In genomic region chr16:52451101-52451785, GRCm38 (mm10) we compare ENCODE assay signal across 9 mouse cellular contexts. TPM values are rescaled to one million over a fixed set of nuclear protein-coding genes. Genes with fewer than 3 reads are reported as not detected.
DNase-seq lines count a peak whose midpoint lies in the region; ATAC-seq and TF ChIP-seq lines count a peak whose summit lies in the region.
"Had no signal": no experiment of that assay in that cellular context is flagged by ENCODE, and none has a peak within 500 bp of the region (broad histone marks: within the 10 kb centered on the region; RNA-seq: fewer than 3 reads in every experiment).

No protein-coding gene starts in this region.

- H3K27ac ChIP-seq in forebrain, embryonic 11.5 days (ENCODE audit: low read depth, low read length): 0 out of 2 replicates have a peak overlapping the region, but pooled peaks have one; percentile 6
- H3K27ac ChIP-seq in hindbrain, postnatal 0 days: peak overlapping the region; percentile 82
- peak overlapping the region; percentile 60; the same call in 1 of the 2 replicates for H3K27ac ChIP-seq in limb, embryonic 15.5 days
- H3K27ac ChIP-seq in midbrain, postnatal 0 days (ENCODE audit: low read depth, low read length): peak overlapping the region; percentile 77

- ATAC-seq in forebrain, embryonic 11.5 days (replicated peaks; ENCODE audit: low FRiP score): no peak
- ATAC-seq in hindbrain, postnatal 0 days: no peak
- no peak for ATAC-seq in limb, embryonic 15.5 days (ENCODE audit: insufficient number of reproducible peaks, low FRiP score, low TSS enrichment, low read depth)
- no peak for ATAC-seq in midbrain, postnatal 0 days (ENCODE audit: low FRiP score)
- ATAC-seq: Patski had no signal

- H3K4me2 ChIP-seq in forebrain, embryonic 11.5 days (ENCODE audit: low read depth, low read length, severe bottlenecking): peak overlapping the region; percentile 48
- H3K4me2 ChIP-seq in hindbrain, postnatal 0 days (ENCODE audit: low read depth, low read length): peak overlapping the region; percentile 94
- peak overlapping the region; percentile 82 for H3K4me2 ChIP-seq in limb, embryonic 15.5 days
- H3K4me2 ChIP-seq in midbrain, postnatal 0 days (ENCODE audit: low read depth, low read length, poor library complexity, severe bottlenecking): peak overlapping the region; percentile 72

- DNase-seq in heart, adult 11 months: peak; percentile 89
- no peak for DNase-seq in heart, adult 8-10 months (ENCODE audit: low spot score)
- DNase-seq in ZHBTc4 (ENCODE audit: low read depth, low spot score): peak; percentile 17
- peak; percentile 71 for DNase-seq in forebrain, embryonic 11.5 days (ENCODE audit: low spot score)
- DNase-seq in hindbrain, postnatal 0 days (ENCODE audit: low spot score): peak; percentile 63
- peak; percentile 64 for DNase-seq in midbrain, postnatal 0 days (ENCODE audit: low spot score)
- no peak for DNase-seq in urinary bladder, adult 2 months (ENCODE audit: low spot score)

- H3K9ac ChIP-seq in forebrain, embryonic 11.5 days (ENCODE audit: low read length): no peak overlapping the region; the same call in none of the 2 replicates
- peak overlapping the region; percentile 59 for H3K9ac ChIP-seq in hindbrain, postnatal 0 days (replicated peaks; ENCODE audit: low read length)
- peak overlapping the region; percentile 44 for H3K9ac ChIP-seq in limb, embryonic 15.5 days
- H3K9ac ChIP-seq in midbrain, postnatal 0 days (replicated peaks; ENCODE audit: low read length, poor library complexity, severe bottlenecking): peak overlapping the region; percentile 70

- H3K9me3 ChIP-seq in forebrain, embryonic 11.5 days (ENCODE audit: control insufficient read depth, low read length): no peaks in the 10 kb centered on the region
- no peaks in the 10 kb centered on the region for H3K9me3 ChIP-seq in hindbrain, postnatal 0 days (ENCODE audit: low read length)
- no peaks in the 10 kb centered on the region for H3K9me3 ChIP-seq in limb, embryonic 15.5 days
- no peaks in the 10 kb centered on the region for H3K9me3 ChIP-seq in midbrain, postnatal 0 days (ENCODE audit: low read length)

- H3K4me1 ChIP-seq in forebrain, embryonic 11.5 days (replicated peaks; ENCODE audit: control insufficient read depth, insufficient read depth, low read length): peaks cover 5% of the 10 kb centered on the region; the same call in 1 of the 2 replicates
- no peaks in the 10 kb centered on the region for H3K4me1 ChIP-seq in hindbrain, postnatal 0 days (ENCODE audit: insufficient read depth, low read length)
- peaks cover 8% of the 10 kb centered on the region; the same call in 1 of the 2 replicates for H3K4me1 ChIP-seq in limb, embryonic 15.5 days
- 0 out of 2 replicates have a peak, but pooled peaks cover 5% of the 10 kb centered on the region for H3K4me1 ChIP-seq in midbrain, postnatal 0 days (ENCODE audit: insufficient read depth, low read length)

- H3K4me3 ChIP-seq in forebrain, embryonic 11.5 days (ENCODE audit: low read depth, low read length): peak overlapping the region; percentile 44
- peak overlapping the region; percentile 53 for H3K4me3 ChIP-seq in hindbrain, postnatal 0 days (ENCODE audit: low read length)
- H3K4me3 ChIP-seq in limb, embryonic 15.5 days: peak overlapping the region; percentile 61
- peak overlapping the region; percentile 74 for H3K4me3 ChIP-seq in midbrain, postnatal 0 days (ENCODE audit: low read depth, low read length)

- no peaks in the 10 kb centered on the region for H3K36me3 ChIP-seq in forebrain, embryonic 11.5 days (ENCODE audit: control insufficient read depth, insufficient read depth, low read length)
- no peaks in the 10 kb centered on the region for H3K36me3 ChIP-seq in hindbrain, postnatal 0 days (ENCODE audit: insufficient read depth, low read length)
- no peaks in the 10 kb centered on the region for H3K36me3 ChIP-seq in limb, embryonic 15.5 days
- no peaks in the 10 kb centered on the region for H3K36me3 ChIP-seq in midbrain, postnatal 0 days (ENCODE audit: insufficient read depth, low read length)

- H3K27me3 ChIP-seq in forebrain, embryonic 11.5 days (ENCODE audit: control insufficient read depth, insufficient read depth, low read length): peaks cover 10% of the 10 kb centered on the region
- H3K27me3 ChIP-seq in hindbrain, postnatal 0 days (ENCODE audit: insufficient read depth, low read length): no peaks in the 10 kb centered on the region
- H3K27me3 ChIP-seq in limb, embryonic 15.5 days: no peaks in the 10 kb centered on the region
- no peaks in the 10 kb centered on the region for H3K27me3 ChIP-seq in midbrain, postnatal 0 days (ENCODE audit: insufficient read depth, low read length)

- WGBS in forebrain, embryonic 11.5 days: 1% methylated on average over 15 of the region's 15 CpGs
- WGBS in hindbrain, postnatal 0 days: under 1% methylated on average over 15 of the region's 15 CpGs
- 1% methylated on average over 15 of the region's 15 CpGs for WGBS in limb, embryonic 15.5 days
- under 1% methylated on average over 15 of the region's 15 CpGs for WGBS in midbrain, postnatal 0 days

- no peak for TF ChIP-seq CTCF in hindbrain, postnatal 0 days (IDR thresholded peaks at IDR 0.05; ENCODE audit: low read depth)
- TF ChIP-seq CTCF in midbrain, postnatal 0 days (IDR thresholded peaks at IDR 0.05): peak; percentile 25

RNA-seq across cellular contexts. Expression of gene Alcam, which starts 2.6 kb away (rescaled TPM):
- 1 to 10 TPM; 2.2 to 3.1 (median 2.8) TPM for total RNA-seq in heart, adult 8-10 months (2022)
- 52.5 and 66.3 TPM in 2 replicates for polyA plus RNA-seq in forebrain, embryonic 11.5 days (2014; fragmentation: Nextera tagmentation; extraction: Ambion mirVana)
- 106 and 115 TPM in 2 replicates for total RNA-seq in hindbrain, postnatal 0 days (2014; rRNA removed)
- 40.3 and 40.8 TPM in 2 replicates for polyA plus RNA-seq in hindbrain, postnatal 0 days (2015; fragmentation: Nextera tagmentation; extraction: Ambion mirVana)
- polyA plus RNA-seq in limb, embryonic 15.5 days (2015; fragmentation: Nextera tagmentation; extraction: Ambion mirVana): 12.1 and 26.7 TPM in 2 replicates
- 147 and 154 TPM in 2 replicates for total RNA-seq in midbrain, postnatal 0 days (2014; rRNA removed)
- polyA plus RNA-seq in midbrain, postnatal 0 days (2015; fragmentation: Nextera tagmentation; extraction: Ambion mirVana): 37.5 and 40.3 TPM in 2 replicates
- 27.5 and 33.6 TPM in 2 replicates for polyA plus RNA-seq in urinary bladder, adult 2 months (2012; rRNA removed)

Comparison
In these comparisons a context has a peak if more than half of its experiments do, and no peak if none do; other contexts are left out.
1. DNase-seq: peak in heart, adult 11 months (single experiment), ZHBTc4 (single experiment), forebrain, embryonic 11.5 days (single experiment), hindbrain, postnatal 0 days (single experiment) and midbrain, postnatal 0 days (single experiment); none in heart, adult 8-10 months (single experiment) and urinary bladder, adult 2 months (single experiment).
2. H3K27ac ChIP-seq: peak in every context shown above with its lines; median percentile 82 in hindbrain, postnatal 0 days; 77 in midbrain, postnatal 0 days; 60 in limb, embryonic 15.5 days; 6 in forebrain, embryonic 11.5 days.
3. Peak in every context shown above with its lines, with median percentiles within 50 percentile points of each other: H3K4me2 ChIP-seq and H3K4me3 ChIP-seq.